Mouse (Mus musculus): Measurements from ENCODE around the gene Aacs. TPM values are rescaled to one million over a fixed set of nuclear protein-coding genes. Genes with fewer than 3 reads are reported as not detected.
A peak's percentile ranks its signal among the peaks of the same experiment; 100 is the strongest.

Gene Aacs
- polyA plus RNA-seq, 1 experiment: 69.9 TPM

- no peak for DNase-seq (ENCODE audit: low read depth)
- TF ChIP-seq POLR2A (IDR thresholded peaks at IDR 0.05; ENCODE audit: borderline replicate concordance, extremely low read depth, insufficient read depth, insufficient read length, poor library complexity, severe bottlenecking) (no peak), CTCF (IDR thresholded peaks at IDR 0.05; ENCODE audit: borderline replicate concordance, extremely low read depth, insufficient read depth, insufficient read length) (0 out of 2 replicates have a peak, but pooled peaks have one; percentile 18)
Observed at GRCm38 (mm10) chr5:125545090-125545489, 69.5 kb downstream of the Aacs start.

GRCm38 (mm10) chr5:125546293-125546692 lies 70.7 kb downstream of the Aacs start:
- TF ChIP-seq CTCF (IDR thresholded peaks at IDR 0.05; ENCODE audit: borderline replicate concordance, extremely low read depth, insufficient read depth, insufficient read length) (no peak), POLR2A (IDR thresholded peaks at IDR 0.05; ENCODE audit: borderline replicate concordance, extremely low read depth, insufficient read depth, insufficient read length, poor library complexity, severe bottlenecking) (no peak)
- DNase-seq (ENCODE audit: low read depth): peak; percentile 32

GRCm38 (mm10) chr5:125549750-125550489 lies 74.3 kb downstream of the Aacs start:
- DNase-seq (ENCODE audit: low read depth): peak; percentile 64
- no peak for TF ChIP-seq CTCF (IDR thresholded peaks at IDR 0.05; ENCODE audit: borderline replicate concordance, extremely low read depth, insufficient read depth, insufficient read length)
- no peak for TF ChIP-seq POLR2A (IDR thresholded peaks at IDR 0.05; ENCODE audit: borderline replicate concordance, extremely low read depth, insufficient read depth, insufficient read length, poor library complexity, severe bottlenecking)

DNA sequence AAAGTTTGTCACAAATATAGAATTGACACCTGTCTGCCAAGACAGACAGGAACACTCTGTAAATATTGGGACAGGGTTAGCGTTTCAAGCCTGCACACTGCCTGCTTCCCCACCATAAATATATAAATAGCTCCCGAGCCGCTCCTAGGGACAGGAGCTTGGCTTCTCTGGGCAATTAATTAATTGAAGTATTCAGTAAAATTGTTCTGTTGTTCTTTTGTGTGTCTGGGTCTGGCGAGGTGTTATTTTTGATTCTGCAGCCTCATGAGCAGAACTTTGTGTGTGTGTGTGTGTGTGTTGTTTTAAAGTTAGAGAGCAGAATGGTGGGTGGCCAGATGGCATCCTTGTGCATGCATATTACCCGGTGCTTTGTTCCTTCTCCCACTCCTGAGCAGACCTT lies 80.1 kb downstream of the Aacs start:
- DNase-seq (ENCODE audit: low read depth): no peak
- TF ChIP-seq CTCF (IDR thresholded peaks at IDR 0.05; ENCODE audit: borderline replicate concordance, extremely low read depth, insufficient read depth, insufficient read length) (no peak), POLR2A (IDR thresholded peaks at IDR 0.05; ENCODE audit: borderline replicate concordance, extremely low read depth, insufficient read depth, insufficient read length, poor library complexity, severe bottlenecking) (no peak)

DNA sequence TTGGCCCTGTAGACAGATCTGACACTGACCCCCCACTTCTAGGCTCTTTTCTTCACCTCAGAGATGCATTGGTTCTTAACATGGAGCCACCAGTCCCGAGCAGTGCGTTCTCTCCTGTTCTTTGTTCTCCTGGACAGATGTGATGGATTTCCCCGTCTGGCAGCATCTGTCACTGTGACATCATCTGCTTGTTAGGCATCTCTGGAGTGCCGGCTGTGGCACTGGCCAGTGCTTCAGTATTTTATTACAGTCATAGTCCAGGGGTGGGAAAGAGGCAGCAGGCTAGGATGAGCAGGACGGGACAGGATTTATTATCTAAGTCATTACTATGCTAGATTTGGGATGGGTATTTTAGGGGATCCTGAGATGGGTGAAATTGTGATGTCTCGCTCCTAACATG lies 87.9 kb downstream of the Aacs start:
- DNase-seq (ENCODE audit: low read depth): no peak

DNA sequence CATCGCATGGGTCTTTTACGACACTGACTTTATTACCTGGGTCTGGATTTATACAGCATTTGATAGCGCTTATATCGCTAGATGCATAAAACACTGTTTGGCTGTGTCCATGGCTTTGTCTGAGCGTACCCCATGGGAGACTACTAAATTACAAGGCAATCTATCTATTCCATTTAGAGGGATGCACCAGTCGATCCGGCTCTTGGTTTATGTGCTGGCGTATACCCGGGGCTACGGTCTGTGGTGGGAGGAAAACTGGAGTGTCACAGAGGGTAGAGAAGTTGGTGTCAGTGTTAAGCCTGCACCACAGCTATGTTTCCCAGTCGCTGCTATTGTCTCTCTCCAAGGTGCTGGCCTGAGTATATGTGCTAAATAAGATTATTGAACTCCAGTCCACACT lies 90.1 kb downstream of the Aacs start:
- TF ChIP-seq CTCF (IDR thresholded peaks at IDR 0.05; ENCODE audit: borderline replicate concordance, extremely low read depth, insufficient read depth, insufficient read length) (no peak), POLR2A (IDR thresholded peaks at IDR 0.05; ENCODE audit: borderline replicate concordance, extremely low read depth, insufficient read depth, insufficient read length, poor library complexity, severe bottlenecking) (no peak)

More for the DNA sequence above, 87.9 kb downstream of the Aacs start:
- TF ChIP-seq POLR2A (IDR thresholded peaks at IDR 0.05; ENCODE audit: borderline replicate concordance, extremely low read depth, insufficient read depth, insufficient read length, poor library complexity, severe bottlenecking): no peak
- no peak for TF ChIP-seq CTCF (IDR thresholded peaks at IDR 0.05; ENCODE audit: borderline replicate concordance, extremely low read depth, insufficient read depth, insufficient read length)

More for the DNA sequence above, 90.1 kb downstream of the Aacs start:
- DNase-seq (ENCODE audit: low read depth): no peak

Other genes with a start within 250 kb of the Aacs start
- gene Scarb1, start 134.7 kb upstream of the Aacs start, polyA plus RNA-seq (2012; rRNA removed): 43.1 and 45.0 TPM in 2 replicates
- gene Gm10382, start 86.5 kb upstream of the Aacs start, polyA plus RNA-seq (2012; rRNA removed): 0.34 and 0.58 TPM in 2 replicates
- 784 and 896 TPM in 2 replicates for gene Ubc, start 85.6 kb upstream of the Aacs start, polyA plus RNA-seq (2012; rRNA removed)
- gene Dhx37, start 41.7 kb upstream of the Aacs start, polyA plus RNA-seq (2012; rRNA removed): 27.6 and 31.5 TPM in 2 replicates
- gene Bri3bp, start 34.2 kb upstream of the Aacs start, polyA plus RNA-seq (2012; rRNA removed): 13.0 and 23.5 TPM in 2 replicates
- gene Tmem132b, start 56.0 kb downstream of the Aacs start, polyA plus RNA-seq (2012; rRNA removed): 4.6 and 8.2 TPM in 2 replicates